Mouse (Mus musculus): ENCODE measurements around the gene Gm21887. TPM values are rescaled to one million over a fixed set of nuclear protein-coding genes. Genes with fewer than 3 reads are reported as not detected.
"Not testable (repeated sequence)": the region's sequence is repeated elsewhere in the genome, so short reads cannot be mapped to it uniquely, and the experiment has no call there.

The Gm21887 gene
- polyA plus RNA-seq, 1 experiment from 2014 or later: 169 TPM

- H3K36me3 ChIP-seq: peaks cover 13% of the 10 kb centered on the region
- 85% methylated on average over 97 of the region's 97 CpGs for WGBS
Measured at GRCm38 (mm10) chrX:170010581-170011528, 1.4 kb downstream of the Gm21887 start.

GRCm38 (mm10) chrX:170011529-170011879, 2.0 kb downstream of the Gm21887 start:
- not testable (repeated sequence) for H3K4me2 ChIP-seq; ATAC-seq (ENCODE audit: low FRiP score); H3K27ac ChIP-seq; H3K4me1 ChIP-seq (replicated peaks); H3K4me3 ChIP-seq; H3K27me3 ChIP-seq; H3K9ac ChIP-seq
- Histone ChIP-seq H3K36me3 (peaks cover 18% of the 10 kb centered on the region), H3K9me3 (peaks cover 39% of the 10 kb centered on the region)
- WGBS: 82% methylated on average over 7 of the region's 10 CpGs

More at GRCm38 (mm10) chrX:170010581-170011528, 1.4 kb downstream of the Gm21887 start:
- Histone ChIP-seq H3K4me2 (peak overlapping the region; percentile 25; the same call in 1 of the 2 replicates), H3K4me3 (peak overlapping the region; percentile 8; the same call in 1 of the 2 replicates), H3K9me3 (peaks cover 39% of the 10 kb centered on the region)
- not testable (repeated sequence) for H3K4me1 ChIP-seq (replicated peaks); H3K9ac ChIP-seq; H3K27me3 ChIP-seq; H3K27ac ChIP-seq
- ATAC-seq (ENCODE audit: low FRiP score): peak; percentile 33

- not testable (repeated sequence) for H3K4me1 ChIP-seq (replicated peaks); ATAC-seq (ENCODE audit: low FRiP score); H3K4me3 ChIP-seq; H3K27me3 ChIP-seq; H3K27ac ChIP-seq; H3K9ac ChIP-seq; H3K4me2 ChIP-seq
- Histone ChIP-seq H3K36me3 (peaks cover 27% of the 10 kb centered on the region), H3K9me3 (peaks cover 29% of the 10 kb centered on the region)
- WGBS: 98% methylated on average over 6 of the region's 13 CpGs
Measured at GRCm38 (mm10) chrX:170013421-170013820, 4.0 kb downstream of the Gm21887 start.

GRCm38 (mm10) chrX:170014038-170014437, 4.6 kb downstream of the Gm21887 start:
- 84% methylated on average over 9 of the region's 13 CpGs for WGBS
- H3K9ac ChIP-seq; H3K4me3 ChIP-seq; H3K27me3 ChIP-seq; H3K27ac ChIP-seq; H3K4me1 ChIP-seq (replicated peaks); ATAC-seq (ENCODE audit: low FRiP score); H3K4me2 ChIP-seq: not testable (repeated sequence)
- H3K36me3 ChIP-seq: peaks cover 33% of the 10 kb centered on the region
- peaks cover 31% of the 10 kb centered on the region for H3K9me3 ChIP-seq

DNA sequence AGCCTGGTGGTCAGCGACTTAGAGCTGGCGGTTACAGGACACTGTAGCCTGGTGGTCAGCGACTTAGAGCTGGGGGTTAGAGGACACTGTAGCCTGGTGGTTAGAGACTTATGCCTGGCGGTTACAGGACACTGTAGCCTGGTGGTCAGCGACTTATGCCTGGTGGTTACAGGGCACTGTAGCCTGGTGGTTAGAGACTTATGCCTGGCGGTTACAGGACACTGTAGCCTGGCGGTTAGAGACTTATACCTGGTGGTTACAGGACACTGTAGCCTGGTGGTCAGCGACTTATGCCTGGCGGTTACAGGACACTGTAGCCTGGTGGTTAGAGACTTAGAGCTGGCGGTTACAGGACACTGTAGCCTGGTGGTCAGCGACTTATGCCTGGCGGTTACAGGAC, 6.4 kb downstream of the Gm21887 start:
- not testable (repeated sequence) for H3K4me3 ChIP-seq; H3K9ac ChIP-seq; H3K27ac ChIP-seq; H3K27me3 ChIP-seq; H3K4me2 ChIP-seq; ATAC-seq (ENCODE audit: low FRiP score); H3K4me1 ChIP-seq (replicated peaks)
- WGBS: 90% methylated on average over 10 of the region's 12 CpGs
- Histone ChIP-seq H3K36me3 (peaks cover 41% of the 10 kb centered on the region), H3K9me3 (peaks cover 32% of the 10 kb centered on the region)

DNA sequence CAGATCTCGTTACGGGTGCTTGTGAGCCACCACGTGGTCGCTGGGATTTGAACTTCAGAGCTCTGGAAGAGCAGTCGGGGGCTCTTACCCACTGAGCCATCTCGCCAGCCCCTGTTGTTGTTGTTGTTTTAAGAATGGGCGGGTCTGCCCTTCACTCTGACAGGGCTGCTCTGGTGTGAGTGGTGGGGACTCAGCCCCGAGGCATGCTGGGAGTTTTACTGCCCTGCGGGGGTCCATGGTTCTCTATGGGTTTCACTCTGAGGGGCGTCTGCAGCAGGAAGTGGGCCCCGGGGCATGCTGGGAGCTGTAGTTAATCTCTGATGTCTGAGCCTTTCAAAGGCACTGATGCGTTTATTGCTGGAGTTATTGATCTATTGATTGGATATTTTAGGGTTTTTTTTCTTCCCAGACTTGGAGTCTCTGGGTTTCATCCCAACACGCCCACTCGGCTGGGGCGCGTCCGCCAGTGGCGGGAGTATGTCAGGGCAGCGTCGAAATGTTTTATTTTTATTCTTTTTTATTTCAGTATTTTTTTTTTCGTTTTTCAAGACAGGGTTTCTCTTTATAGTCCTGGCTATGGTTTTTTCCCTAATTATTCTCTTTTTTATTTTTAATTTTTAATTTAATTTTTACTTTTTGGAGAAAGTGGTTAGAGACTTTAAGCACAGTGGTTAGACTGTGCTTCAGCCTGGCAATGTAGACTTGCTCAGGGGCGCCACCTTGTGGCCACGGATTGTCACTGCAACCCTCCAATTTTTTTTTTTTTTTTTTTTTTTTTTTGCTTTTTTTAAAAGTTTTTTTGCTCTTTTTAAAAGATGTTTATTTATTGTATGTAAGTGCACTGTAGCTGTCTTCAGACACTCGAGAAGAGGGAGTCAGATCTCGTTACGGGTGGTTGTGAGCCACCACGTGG, 8.1 kb downstream of the Gm21887 start:
- H3K4me1 ChIP-seq (replicated peaks); H3K27me3 ChIP-seq; H3K9ac ChIP-seq: not testable (repeated sequence)
- WGBS: 57% methylated on average over 27 of the region's 27 CpGs
- Histone ChIP-seq H3K4me3 (peak overlapping the region; percentile 1), H3K9me3 (peaks cover 38% of the 10 kb centered on the region), H3K36me3 (peaks cover 39% of the 10 kb centered on the region), H3K27ac (peak overlapping the region; percentile 21; the same call in 1 of the 2 replicates), H3K4me2 (0 out of 2 replicates have a peak overlapping the region, but pooled peaks have one; percentile 0)
- ATAC-seq (ENCODE audit: low FRiP score): peak; percentile 85

- Histone ChIP-seq H3K9me3 (peaks cover 38% of the 10 kb centered on the region), H3K36me3 (peaks cover 39% of the 10 kb centered on the region)
- not testable (repeated sequence) for H3K9ac ChIP-seq; H3K4me1 ChIP-seq (replicated peaks); H3K27me3 ChIP-seq; H3K27ac ChIP-seq; H3K4me3 ChIP-seq; H3K4me2 ChIP-seq
- peak; percentile 88 for ATAC-seq (ENCODE audit: low FRiP score)
- WGBS: 87% methylated on average over 66 of the region's 66 CpGs
Measured at GRCm38 (mm10) chrX:170018571-170019218, 9.2 kb downstream of the Gm21887 start.

DNA sequence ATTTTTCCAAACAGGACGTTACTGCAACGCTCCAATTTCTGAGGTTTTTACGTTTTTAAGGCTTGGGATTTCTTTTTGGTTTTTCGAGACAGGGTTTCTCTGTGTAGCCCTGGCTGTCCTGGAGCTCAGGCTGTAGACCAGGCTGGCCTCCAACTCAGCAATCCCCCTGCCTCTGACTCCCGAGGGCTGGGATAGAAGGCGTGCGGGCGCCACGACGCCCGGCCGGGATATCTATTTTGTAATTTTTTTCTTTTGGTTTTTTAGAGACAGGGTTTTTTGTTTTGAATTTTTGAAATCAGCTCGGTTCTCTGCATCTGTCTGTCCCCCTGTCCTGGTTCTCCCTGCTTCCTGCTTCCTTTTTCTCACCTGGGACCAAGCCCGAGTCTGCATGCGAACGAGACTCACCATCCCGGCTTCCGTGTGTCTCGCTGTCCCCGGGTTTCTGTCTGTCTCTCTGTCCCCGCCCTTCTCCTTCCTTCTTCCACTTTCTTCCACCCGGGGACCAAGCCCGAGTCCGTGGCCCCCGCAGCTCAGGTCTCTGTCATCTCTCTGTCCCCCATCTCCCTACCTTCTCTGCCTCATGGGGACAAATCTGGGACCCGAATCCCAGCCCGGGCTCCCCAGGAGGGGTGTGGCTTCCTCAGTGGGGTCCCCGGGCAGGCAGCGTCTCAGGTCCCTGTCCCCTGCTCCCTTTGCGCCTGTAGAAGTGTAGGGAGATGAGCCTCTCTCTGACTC, 9.9 kb downstream of the Gm21887 start:
- H3K9ac ChIP-seq; H3K4me1 ChIP-seq (replicated peaks); H3K4me2 ChIP-seq; H3K27me3 ChIP-seq; H3K4me3 ChIP-seq: not testable (repeated sequence)
- Histone ChIP-seq H3K9me3 (peaks cover 38% of the 10 kb centered on the region), H3K36me3 (peaks cover 39% of the 10 kb centered on the region), H3K27ac (0 out of 2 replicates have a peak overlapping the region, but pooled peaks have one; percentile 37)
- 85% methylated on average over 30 of the region's 30 CpGs for WGBS
- ATAC-seq (ENCODE audit: low FRiP score): peak; percentile 43

GRCm38 (mm10) chrX:170019954-170020689, 10.7 kb downstream of the Gm21887 start:
- not testable (repeated sequence) for ATAC-seq (ENCODE audit: low FRiP score); H3K27me3 ChIP-seq; H3K27ac ChIP-seq; H3K4me2 ChIP-seq; H3K9ac ChIP-seq; H3K4me1 ChIP-seq (replicated peaks); H3K4me3 ChIP-seq
- Histone ChIP-seq H3K36me3 (peaks cover 39% of the 10 kb centered on the region), H3K9me3 (peaks cover 38% of the 10 kb centered on the region)
- WGBS: 58% methylated on average over 14 of the region's 14 CpGs

GRCm38 (mm10) chrX:170020690-170021050, 11.2 kb downstream of the Gm21887 start:
- H3K27ac ChIP-seq; H3K4me3 ChIP-seq; H3K9ac ChIP-seq; H3K4me1 ChIP-seq (replicated peaks); H3K4me2 ChIP-seq; ATAC-seq (ENCODE audit: low FRiP score); H3K27me3 ChIP-seq: not testable (repeated sequence)
- Histone ChIP-seq H3K9me3 (peaks cover 38% of the 10 kb centered on the region), H3K36me3 (peaks cover 39% of the 10 kb centered on the region)
- 52% methylated on average over 9 of the region's 9 CpGs for WGBS

DNA sequence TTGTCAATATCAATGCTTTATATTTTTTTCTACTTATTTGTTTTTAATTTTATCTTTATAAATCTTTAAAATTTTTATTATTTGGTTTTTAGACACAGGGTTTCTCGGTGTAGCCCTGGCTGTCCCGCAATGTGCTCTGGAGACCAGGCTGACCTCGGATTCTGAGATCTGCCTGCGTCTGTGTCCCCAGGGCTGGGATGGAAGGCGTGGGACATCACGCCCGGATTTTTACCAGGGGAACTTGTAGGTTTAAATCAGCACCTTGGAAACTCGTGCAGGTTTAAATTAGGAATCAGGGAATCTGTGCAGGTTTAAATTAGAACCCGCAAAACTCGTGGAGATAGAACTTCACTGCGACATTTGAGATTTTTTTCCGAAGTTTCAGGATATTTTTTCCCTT, 11.7 kb downstream of the Gm21887 start:
- 79% methylated on average over 12 of the region's 12 CpGs for WGBS

More for the DNA sequence above, 11.7 kb downstream of the Gm21887 start:
- H3K9me3 ChIP-seq: peaks cover 38% of the 10 kb centered on the region
- H3K27ac ChIP-seq; H3K4me1 ChIP-seq (replicated peaks); ATAC-seq (ENCODE audit: low FRiP score); H3K9ac ChIP-seq; H3K27me3 ChIP-seq; H3K4me3 ChIP-seq; H3K4me2 ChIP-seq: not testable (repeated sequence)
- peaks cover 37% of the 10 kb centered on the region for H3K36me3 ChIP-seq
